Mouse (Mus musculus): ENCODE measurements around the gene Map3k5. TPM values are rescaled to one million over a fixed set of nuclear protein-coding genes. Genes with fewer than 3 reads are reported as not detected.
"Not testable (repeated sequence)": the region's sequence is repeated elsewhere in the genome, so short reads cannot be mapped to it uniquely, and the experiment has no call there.

Map3k5 gene
- polyA plus RNA-seq, 1 experiment from 2014 or later, result 1.8 TPM

DNA sequence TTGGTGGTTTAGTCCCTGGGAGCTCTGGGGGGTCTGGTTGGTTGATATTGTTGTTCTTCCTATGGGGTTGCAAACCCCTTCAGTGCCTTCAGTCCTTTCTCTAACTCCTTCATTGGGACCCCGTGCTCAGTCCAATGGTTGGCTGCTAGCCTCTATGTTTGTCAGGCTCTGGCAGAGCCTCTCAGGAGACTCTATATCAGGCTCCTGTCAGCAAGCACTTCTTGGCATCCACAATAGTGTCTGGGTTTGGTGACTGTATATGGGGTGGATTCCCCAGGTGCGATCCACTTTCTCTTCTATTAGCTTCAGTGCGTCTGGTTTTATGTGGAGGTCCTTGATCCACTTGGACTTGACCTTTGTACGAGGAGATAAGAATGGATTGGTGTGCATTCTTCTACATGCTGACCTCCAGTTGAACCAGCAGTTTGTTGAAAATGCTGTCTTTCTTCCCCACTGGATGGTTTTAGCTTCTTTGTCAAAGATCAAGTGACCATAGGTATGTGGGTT is 7.8 kb upstream of the Map3k5 start:
- not testable (repeated sequence) for H3K4me1 ChIP-seq (replicated peaks; ENCODE audit: control insufficient read depth, insufficient read depth, low read length); DNase-seq (ENCODE audit: low spot score); H3K27me3 ChIP-seq (replicated peaks; ENCODE audit: control insufficient read depth, insufficient read depth, low read length); H3K9ac ChIP-seq (ENCODE audit: low read depth, low read length); ATAC-seq (replicated peaks; ENCODE audit: low FRiP score); H3K27ac ChIP-seq (ENCODE audit: low read depth, low read length); H3K4me2 ChIP-seq; H3K36me3 ChIP-seq (ENCODE audit: control insufficient read depth, insufficient read depth, low read length); H3K4me3 ChIP-seq (ENCODE audit: low read depth, low read length); H3K9me3 ChIP-seq (ENCODE audit: control insufficient read depth, low read length)
- 76% methylated on average over 4 of the region's 4 CpGs for WGBS

DNA sequence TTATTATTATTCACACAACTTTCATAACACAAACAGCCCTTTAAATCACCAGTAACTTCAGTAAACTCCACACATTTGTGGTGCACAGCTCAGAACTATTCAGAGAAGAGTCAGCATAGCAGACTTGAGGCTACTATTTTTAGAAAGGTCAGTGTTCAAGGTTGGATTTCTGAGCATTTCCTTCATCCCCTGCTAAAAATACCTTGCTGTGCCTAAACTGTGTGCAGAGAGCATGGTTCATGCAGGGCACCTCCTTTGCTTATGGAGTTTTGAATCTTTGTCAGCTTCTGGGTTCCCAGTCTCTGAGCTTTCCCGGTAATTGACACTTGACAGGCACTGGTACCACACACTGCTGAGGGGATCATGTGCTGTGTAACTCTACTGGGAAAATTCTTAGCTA is 6.1 kb upstream of the Map3k5 start:
- H3K36me3 ChIP-seq (ENCODE audit: control insufficient read depth, insufficient read depth, low read length), result no peaks in the 10 kb centered on the region
- no peak for DNase-seq (ENCODE audit: low spot score)
- peaks cover 5% of the 10 kb centered on the region; the same call in 1 of the 2 replicates for H3K27me3 ChIP-seq (replicated peaks; ENCODE audit: control insufficient read depth, insufficient read depth, low read length)
- no peaks in the 10 kb centered on the region for H3K9me3 ChIP-seq (ENCODE audit: control insufficient read depth, low read length)
- 72% methylated on average over 1 of the region's 1 CpGs for WGBS
- ATAC-seq (replicated peaks; ENCODE audit: low FRiP score), result no peak
- no peaks in the 10 kb centered on the region for H3K4me1 ChIP-seq (replicated peaks; ENCODE audit: control insufficient read depth, insufficient read depth, low read length)
- H3K4me2 ChIP-seq, result no peak overlapping the region
- H3K27ac ChIP-seq (ENCODE audit: low read depth, low read length), result no peak overlapping the region
- H3K4me3 ChIP-seq (ENCODE audit: low read depth, low read length), result no peak overlapping the region
- no peak overlapping the region for H3K9ac ChIP-seq (ENCODE audit: low read depth, low read length)

DNA sequence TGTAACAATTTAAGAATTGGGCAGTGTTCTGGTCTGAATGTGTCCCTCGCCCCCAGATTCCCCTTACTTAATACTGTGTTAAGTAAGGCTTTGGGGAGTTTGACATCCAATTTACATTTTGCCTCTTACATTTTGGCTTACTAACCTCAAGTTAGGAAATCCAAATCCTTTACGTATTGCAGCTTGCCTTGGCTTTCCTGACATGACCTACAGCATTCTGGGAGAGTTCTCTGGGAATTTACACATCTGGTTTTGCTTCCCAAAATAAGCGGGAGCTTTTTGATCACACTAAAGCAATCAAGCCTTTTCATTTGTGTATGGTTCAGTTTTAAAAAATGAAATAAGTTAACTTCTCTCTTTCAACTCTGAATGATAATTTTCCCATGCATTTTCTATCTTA is 1.3 kb upstream of the Map3k5 start:
- Histone ChIP-seq H3K27ac (ENCODE audit: low read depth, low read length) (no peak overlapping the region), H3K4me1 (replicated peaks; ENCODE audit: control insufficient read depth, insufficient read depth, low read length) (no peaks in the 10 kb centered on the region), H3K4me2 (peak overlapping the region; percentile 99), H3K36me3 (ENCODE audit: control insufficient read depth, insufficient read depth, low read length) (no peaks in the 10 kb centered on the region), H3K9me3 (ENCODE audit: control insufficient read depth, low read length) (no peaks in the 10 kb centered on the region), H3K9ac (ENCODE audit: low read depth, low read length) (no peak overlapping the region), H3K4me3 (ENCODE audit: low read depth, low read length) (peak overlapping the region; percentile 73; the same call in 1 of the 2 replicates), H3K27me3 (replicated peaks; ENCODE audit: control insufficient read depth, insufficient read depth, low read length) (peaks cover 7% of the 10 kb centered on the region; the same call in 1 of the 2 replicates)
- no peak for ATAC-seq (replicated peaks; ENCODE audit: low FRiP score)
- DNase-seq (ENCODE audit: low spot score), result no peak
- 51% methylated on average over 3 of the region's 3 CpGs for WGBS

DNA sequence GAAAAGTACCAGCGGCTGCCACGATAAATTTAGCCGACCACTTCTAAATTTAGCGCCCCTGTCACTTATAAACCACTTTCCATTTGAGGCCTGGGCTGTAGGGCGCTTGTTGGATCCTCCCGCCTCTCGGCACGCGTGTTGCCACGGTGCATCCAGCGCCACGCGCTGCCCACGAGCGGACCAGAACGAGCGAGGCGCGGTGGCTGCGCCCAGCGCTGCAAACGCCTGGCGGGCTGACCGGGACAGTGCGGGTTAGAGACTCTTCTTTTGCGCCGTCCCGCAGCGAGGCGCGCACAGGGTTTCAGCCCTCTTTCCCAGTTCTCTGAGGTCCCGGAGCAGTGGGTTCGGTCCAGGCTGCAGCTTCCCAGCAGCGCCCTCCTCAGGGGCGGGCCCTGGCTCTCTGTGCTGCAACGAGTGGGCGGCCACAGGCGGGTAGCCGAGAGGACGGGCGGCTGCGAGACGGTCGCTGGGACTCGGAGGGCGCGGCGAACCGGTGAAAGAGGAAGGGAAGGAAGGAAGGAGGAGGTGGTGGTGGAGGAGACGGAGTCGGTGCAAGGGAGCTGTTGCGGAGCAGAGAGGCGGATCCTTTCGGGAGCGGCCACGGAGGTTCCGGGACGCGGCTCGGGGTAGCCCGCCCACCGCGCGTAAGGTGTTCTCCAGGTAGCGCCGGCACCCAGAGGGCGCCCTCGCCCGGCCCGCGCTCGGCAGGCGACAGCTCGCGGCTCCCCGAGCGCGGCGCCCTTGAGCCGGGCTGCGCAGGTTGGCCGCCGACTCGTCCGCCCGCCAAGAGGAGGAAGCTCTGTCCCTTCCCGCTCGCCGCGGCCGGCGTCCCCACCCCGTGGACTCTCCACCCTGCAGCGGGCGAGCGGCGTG is 525 bp upstream of the Map3k5 start:
- peak overlapping the region; percentile 22; the same call in 1 of the 2 replicates for H3K27ac ChIP-seq (ENCODE audit: low read depth, low read length)
- peaks cover 7% of the 10 kb centered on the region; the same call in 1 of the 2 replicates for H3K27me3 ChIP-seq (replicated peaks; ENCODE audit: control insufficient read depth, insufficient read depth, low read length)
- WGBS, result 1% methylated on average over 91 of the region's 97 CpGs

GRCm38 (mm10) chr10:19935295-19935623 is 987 bp downstream of the Map3k5 start:
- Histone ChIP-seq H3K4me2 (peak overlapping the region; percentile 99), H3K4me3 (ENCODE audit: low read depth, low read length) (peak overlapping the region; percentile 73), H3K27ac (ENCODE audit: low read depth, low read length) (no peak overlapping the region), H3K27me3 (replicated peaks; ENCODE audit: control insufficient read depth, insufficient read depth, low read length) (peaks cover 7% of the 10 kb centered on the region; the same call in 1 of the 2 replicates), H3K4me1 (replicated peaks; ENCODE audit: control insufficient read depth, insufficient read depth, low read length) (no peaks in the 10 kb centered on the region; the same call in 1 of the 2 replicates), H3K36me3 (ENCODE audit: control insufficient read depth, insufficient read depth, low read length) (no peaks in the 10 kb centered on the region), H3K9me3 (ENCODE audit: control insufficient read depth, low read length) (no peaks in the 10 kb centered on the region), H3K9ac (ENCODE audit: low read depth, low read length) (peak overlapping the region; percentile 72; the same call in 1 of the 2 replicates)
- no peak for DNase-seq (ENCODE audit: low spot score)
- ATAC-seq (replicated peaks; ENCODE audit: low FRiP score), result no peak
- WGBS, result 7% methylated on average over 10 of the region's 10 CpGs

More for the DNA sequence above, 525 bp upstream of the Map3k5 start:
- no peaks in the 10 kb centered on the region for H3K4me1 ChIP-seq (replicated peaks; ENCODE audit: control insufficient read depth, insufficient read depth, low read length)
- ATAC-seq (replicated peaks; ENCODE audit: low FRiP score) (peak; percentile 84), DNase-seq (ENCODE audit: low spot score) (peak; percentile 83)
- H3K36me3 ChIP-seq (ENCODE audit: control insufficient read depth, insufficient read depth, low read length), result no peaks in the 10 kb centered on the region
- H3K9ac ChIP-seq (ENCODE audit: low read depth, low read length), result peak overlapping the region; percentile 72
- H3K4me3 ChIP-seq (ENCODE audit: low read depth, low read length), result peak overlapping the region; percentile 73
- H3K4me2 ChIP-seq, result peak overlapping the region; percentile 99
- H3K9me3 ChIP-seq (ENCODE audit: control insufficient read depth, low read length), result no peaks in the 10 kb centered on the region

GRCm38 (mm10) chr10:19935821-19936367 is 1.6 kb downstream of the Map3k5 start:
- no peak for ATAC-seq (replicated peaks; ENCODE audit: low FRiP score)
- no peak overlapping the region for H3K27ac ChIP-seq (ENCODE audit: low read depth, low read length)
- no peak for DNase-seq (ENCODE audit: low spot score)
- H3K4me2 ChIP-seq, result peak overlapping the region; percentile 17; the same call in 1 of the 2 replicates
- no peak overlapping the region for H3K9ac ChIP-seq (ENCODE audit: low read depth, low read length)
- H3K9me3 ChIP-seq (ENCODE audit: control insufficient read depth, low read length), result no peaks in the 10 kb centered on the region
- H3K27me3 ChIP-seq (replicated peaks; ENCODE audit: control insufficient read depth, insufficient read depth, low read length), result peaks cover 7% of the 10 kb centered on the region; the same call in 1 of the 2 replicates
- no peaks in the 10 kb centered on the region for H3K36me3 ChIP-seq (ENCODE audit: control insufficient read depth, insufficient read depth, low read length)
- 73% methylated on average over 4 of the region's 4 CpGs for WGBS
- peaks cover 5% of the 10 kb centered on the region for H3K4me1 ChIP-seq (replicated peaks; ENCODE audit: control insufficient read depth, insufficient read depth, low read length)
- H3K4me3 ChIP-seq (ENCODE audit: low read depth, low read length), result no peak overlapping the region

DNA sequence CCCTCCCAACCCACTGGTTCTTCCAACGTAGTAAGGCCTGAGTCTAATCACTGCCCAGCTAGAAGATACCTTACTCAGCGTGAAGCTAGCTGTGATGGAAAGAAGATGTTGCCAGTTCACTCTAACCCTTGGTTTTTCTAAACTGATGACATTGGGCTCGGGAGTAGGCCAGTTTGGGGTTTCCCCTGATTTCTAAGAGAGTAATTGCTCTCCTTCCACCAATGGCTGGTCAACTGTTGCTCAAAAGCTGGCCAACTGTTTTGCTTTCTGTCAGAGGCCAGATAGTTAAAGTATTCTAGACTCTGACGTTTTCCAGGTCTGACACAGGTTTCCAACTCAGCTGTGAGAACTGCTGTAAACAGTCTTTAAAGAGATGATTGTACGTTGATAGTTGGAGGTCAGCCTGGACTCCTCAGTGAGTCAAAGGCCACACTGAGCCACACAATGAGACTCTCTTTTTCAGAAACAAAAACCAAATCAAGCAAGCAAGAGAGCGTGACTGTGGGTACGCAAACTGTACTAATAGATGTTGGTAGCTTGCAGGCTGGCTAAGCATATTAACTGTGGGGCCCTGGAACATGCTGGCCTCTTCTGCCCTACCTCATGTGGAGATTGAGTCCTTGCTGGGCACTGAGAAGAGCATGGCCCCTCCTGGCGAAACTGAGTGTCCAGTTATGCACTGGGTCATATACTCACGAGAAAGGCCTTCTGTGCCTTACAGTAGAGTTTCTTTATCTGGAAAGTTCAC is 2.9 kb downstream of the Map3k5 start:
- DNase-seq (ENCODE audit: low spot score), result no peak
- H3K9ac ChIP-seq (ENCODE audit: low read depth, low read length), result no peak overlapping the region

DNA sequence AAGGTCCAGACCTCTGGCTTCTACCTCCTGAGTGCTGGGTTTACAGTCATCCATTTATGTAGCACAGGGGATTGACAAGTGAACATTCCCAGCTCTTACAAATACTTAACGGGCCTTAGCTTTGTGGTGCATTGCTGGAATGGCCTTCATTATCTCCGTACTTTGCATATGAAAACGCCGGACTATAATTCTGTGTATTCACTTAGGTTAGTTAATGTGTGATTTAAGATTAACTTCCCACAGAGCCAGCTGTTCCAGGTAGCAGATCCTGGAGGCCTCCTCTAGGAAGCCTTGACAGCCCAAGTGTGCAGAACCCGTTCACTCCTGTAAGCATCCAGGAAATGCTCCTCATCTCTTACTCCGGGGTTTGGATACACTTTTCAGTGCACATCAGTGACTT is 4.5 kb downstream of the Map3k5 start:
- DNase-seq (ENCODE audit: low spot score) (no peak), ATAC-seq (replicated peaks; ENCODE audit: low FRiP score) (no peak)
- Histone ChIP-seq H3K9ac (ENCODE audit: low read depth, low read length) (no peak overlapping the region), H3K27me3 (replicated peaks; ENCODE audit: control insufficient read depth, insufficient read depth, low read length) (no peaks in the 10 kb centered on the region), H3K4me1 (replicated peaks; ENCODE audit: control insufficient read depth, insufficient read depth, low read length) (peaks cover 5% of the 10 kb centered on the region), H3K4me2 (no peak overlapping the region), H3K4me3 (ENCODE audit: low read depth, low read length) (no peak overlapping the region), H3K9me3 (ENCODE audit: control insufficient read depth, low read length) (no peaks in the 10 kb centered on the region), H3K27ac (ENCODE audit: low read depth, low read length) (no peak overlapping the region), H3K36me3 (ENCODE audit: control insufficient read depth, insufficient read depth, low read length) (no peaks in the 10 kb centered on the region)
- WGBS, result 78% methylated on average over 6 of the region's 6 CpGs

More for the DNA sequence above, 2.9 kb downstream of the Map3k5 start:
- ATAC-seq (replicated peaks; ENCODE audit: low FRiP score), result no peak
- H3K27me3 ChIP-seq (replicated peaks; ENCODE audit: control insufficient read depth, insufficient read depth, low read length), result peaks cover 7% of the 10 kb centered on the region; the same call in 1 of the 2 replicates
- no peak overlapping the region for H3K4me3 ChIP-seq (ENCODE audit: low read depth, low read length)
- no peaks in the 10 kb centered on the region for H3K36me3 ChIP-seq (ENCODE audit: control insufficient read depth, insufficient read depth, low read length)
- no peak overlapping the region for H3K4me2 ChIP-seq
- H3K4me1 ChIP-seq (replicated peaks; ENCODE audit: control insufficient read depth, insufficient read depth, low read length), result peaks cover 5% of the 10 kb centered on the region
- no peaks in the 10 kb centered on the region for H3K9me3 ChIP-seq (ENCODE audit: control insufficient read depth, low read length)
- 64% methylated on average over 9 of the region's 9 CpGs for WGBS
- no peak overlapping the region for H3K27ac ChIP-seq (ENCODE audit: low read depth, low read length)

Data from liver, embryonic 11.5 days (tissue).